Mouse (Mus musculus) layer of hippocampus, postnatal 36 days (tissue): ENCODE measurements at regions not wholly inside any gene's neighbourhood (a gene's known extent, or its start where the extent isn't known, plus 50 kb on each side); places are given as distances from the start of the nearest gene placed in this dataset.

Experiments used
- DNase-seq, 2 experiments: peaks; one replicate each; pipeline ENCODE4 v3.0.0; 2022

DNA sequence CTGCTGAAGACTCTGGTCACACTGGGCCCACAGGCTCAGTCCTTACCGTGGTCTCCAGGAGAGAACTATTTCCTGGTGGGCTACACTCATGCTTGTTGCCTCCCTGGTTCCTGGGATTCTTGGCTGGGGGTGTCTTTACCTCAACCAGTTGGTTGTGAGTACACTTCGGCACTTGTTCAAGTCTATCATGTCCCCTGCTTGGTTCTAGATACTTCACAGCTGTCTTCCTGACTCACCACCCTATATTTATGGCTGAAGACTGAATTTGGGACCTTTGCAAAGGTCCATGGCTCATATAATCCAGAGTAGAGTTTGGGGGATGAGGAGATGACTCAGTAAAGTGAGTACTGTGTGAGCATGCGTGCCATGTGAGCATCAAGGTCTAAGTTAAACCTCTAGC lies 245.0 kb upstream of the Habp2 start:
- no peak for DNase-seq

DNA sequence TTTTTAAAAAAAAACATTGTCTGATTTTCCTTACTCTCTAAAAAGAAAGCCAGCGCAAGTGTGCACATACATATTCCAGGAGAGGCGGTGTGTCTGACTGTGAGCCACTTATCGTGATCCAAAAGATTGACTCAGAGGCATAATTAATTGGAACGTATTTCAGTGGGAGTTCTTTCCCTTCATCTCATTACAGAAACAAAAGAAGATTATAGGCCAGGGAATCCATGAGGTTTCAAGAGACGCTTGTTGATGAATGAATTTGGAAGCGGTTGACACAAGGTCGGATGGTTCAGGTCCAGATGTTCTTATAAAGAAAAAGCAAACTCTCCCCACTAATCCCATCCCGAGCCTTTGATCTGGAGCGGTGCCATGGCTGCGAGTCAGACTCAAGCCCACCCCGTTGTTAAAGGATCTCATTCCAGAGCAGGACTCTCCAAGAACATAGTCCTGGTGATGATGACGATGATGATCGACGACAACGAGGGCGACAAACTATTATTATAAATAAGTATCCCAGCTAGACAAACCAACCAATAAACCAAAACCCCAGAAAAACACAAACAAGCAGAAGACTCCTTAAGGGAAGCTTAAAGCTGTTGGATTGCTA lies 240.1 kb upstream of the Habp2 start:
- no peak for DNase-seq

DNA sequence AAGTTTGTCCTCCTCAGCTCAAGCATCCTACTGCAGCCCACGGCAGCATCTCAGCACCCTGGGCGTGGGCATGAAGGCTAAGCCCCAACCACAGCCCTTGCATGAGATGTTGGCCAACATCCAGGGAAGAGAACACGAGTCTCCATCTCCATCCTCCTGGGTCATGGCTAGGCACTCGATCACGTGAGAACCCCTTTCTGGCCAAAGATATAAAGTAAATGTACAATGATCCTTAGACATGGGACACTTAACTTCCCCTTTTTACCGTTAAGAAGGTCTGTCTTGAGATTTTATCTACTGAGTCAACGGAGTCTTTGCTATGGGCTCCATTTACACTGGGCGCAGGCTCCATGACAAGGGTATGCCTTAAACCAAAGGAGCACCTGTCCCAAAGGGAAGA lies 232.8 kb upstream of the Habp2 start:
- no peak for DNase-seq

DNA sequence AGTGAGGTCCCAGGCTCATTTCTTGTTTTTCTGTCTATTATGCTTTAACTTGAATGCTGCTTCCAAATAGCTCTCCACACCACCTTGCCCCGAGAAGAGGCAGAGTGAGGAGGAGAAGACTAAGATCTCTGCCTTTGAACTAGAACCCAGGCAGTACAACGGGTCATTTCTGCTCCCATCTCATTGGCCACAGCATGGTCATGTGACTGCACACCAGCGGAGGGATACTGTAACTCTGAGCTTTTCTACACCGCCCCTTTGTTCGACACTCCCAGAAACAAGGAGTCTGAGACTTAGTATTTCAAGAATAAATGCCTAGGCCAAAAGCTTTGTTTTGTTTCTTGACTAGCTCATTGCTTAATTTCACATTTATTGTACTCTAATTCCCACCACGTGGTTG lies 230.5 kb upstream of the Habp2 start:
- DNase-seq: no peak

DNA sequence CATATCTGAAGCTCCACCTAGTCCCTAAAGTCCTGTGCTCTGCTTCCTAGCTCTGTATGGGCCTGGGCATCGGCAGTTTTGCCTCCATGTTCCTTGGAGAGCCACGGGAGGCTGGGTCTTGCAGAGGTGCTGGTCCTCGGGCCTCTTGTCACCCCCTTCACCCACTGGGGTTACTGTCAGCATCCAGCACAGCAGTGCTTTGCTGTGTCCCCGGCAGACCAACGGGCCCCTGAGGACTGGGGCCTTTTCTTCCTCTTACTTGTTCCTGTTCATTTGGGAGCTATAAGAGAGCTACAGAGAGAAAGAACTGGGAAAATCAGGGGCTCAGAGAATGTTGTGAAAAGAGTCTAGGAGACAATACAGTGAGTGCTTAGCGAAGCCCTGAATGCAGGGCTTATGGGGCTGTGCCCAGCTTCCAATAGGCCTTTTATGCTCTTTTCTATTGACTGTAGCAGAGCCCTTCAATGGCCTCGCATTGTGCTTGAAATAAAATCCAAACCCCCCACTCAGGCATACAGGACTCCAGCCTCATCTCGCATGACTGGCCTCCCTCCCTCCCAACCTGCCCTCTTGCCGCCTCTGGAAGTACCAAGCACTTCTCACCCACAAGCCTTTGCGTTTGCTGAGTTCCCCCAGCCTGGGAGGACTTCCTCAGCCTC lies 224.9 kb upstream of the Habp2 start:
- DNase-seq: no peak

DNA sequence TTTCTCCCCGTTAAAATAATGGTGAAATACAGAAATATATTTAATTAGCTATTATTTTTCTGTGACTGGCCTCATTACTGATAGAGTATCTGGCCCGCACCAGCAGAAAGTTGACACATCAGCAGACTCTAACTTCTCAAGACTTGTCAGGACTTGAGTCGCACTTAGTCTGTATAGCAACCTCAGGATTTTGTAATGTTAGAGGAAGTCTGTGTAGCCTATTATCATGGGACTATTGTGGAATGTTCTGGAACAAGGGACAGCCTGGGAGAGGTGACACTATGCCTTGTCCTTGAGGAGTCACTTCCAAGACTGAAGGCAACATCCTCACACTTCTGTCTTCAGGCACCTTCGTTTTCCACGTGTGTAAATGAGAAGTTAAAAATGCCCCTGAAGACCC lies 223.8 kb upstream of the Habp2 start:
- DNase-seq: no peak

DNA sequence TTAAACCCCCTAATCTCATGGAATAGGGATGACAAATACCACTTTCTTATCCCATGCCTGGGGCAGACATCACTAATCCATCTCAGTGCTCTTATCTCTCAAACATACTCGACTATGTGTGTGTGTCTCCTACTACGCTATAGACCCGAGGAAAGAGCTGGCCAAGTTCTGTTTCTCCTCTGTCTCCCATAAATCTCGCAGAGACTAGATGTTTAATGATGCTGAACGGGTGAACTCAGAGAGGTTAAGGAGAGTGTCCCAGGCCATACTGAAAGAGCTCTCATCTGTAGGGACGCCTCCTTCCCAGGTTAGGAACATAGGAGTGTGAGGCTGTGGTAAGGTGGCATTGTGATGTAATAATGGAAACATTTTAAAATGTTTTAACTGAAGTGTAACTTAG lies 221.2 kb upstream of the Habp2 start:
- no peak for DNase-seq

DNA sequence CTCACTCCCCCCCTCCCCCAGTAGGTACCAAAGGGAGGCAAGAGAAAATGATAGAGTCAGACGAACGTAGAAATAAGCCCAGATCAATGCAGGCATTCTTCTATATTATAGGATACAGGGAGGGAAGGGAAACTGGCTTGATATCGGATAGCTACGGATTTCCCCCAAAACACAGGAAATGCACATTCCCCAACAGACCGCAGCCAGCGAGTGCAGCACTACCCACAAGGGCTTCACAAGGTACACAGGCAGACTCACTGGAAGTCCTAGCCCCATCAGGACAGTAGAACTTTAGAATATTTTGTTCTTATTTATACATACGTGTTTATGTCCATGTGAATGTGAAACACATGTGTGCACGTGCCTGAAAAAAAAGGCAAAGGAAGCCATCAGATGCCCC lies 218.8 kb upstream of the Habp2 start:
- no peak for DNase-seq

DNA sequence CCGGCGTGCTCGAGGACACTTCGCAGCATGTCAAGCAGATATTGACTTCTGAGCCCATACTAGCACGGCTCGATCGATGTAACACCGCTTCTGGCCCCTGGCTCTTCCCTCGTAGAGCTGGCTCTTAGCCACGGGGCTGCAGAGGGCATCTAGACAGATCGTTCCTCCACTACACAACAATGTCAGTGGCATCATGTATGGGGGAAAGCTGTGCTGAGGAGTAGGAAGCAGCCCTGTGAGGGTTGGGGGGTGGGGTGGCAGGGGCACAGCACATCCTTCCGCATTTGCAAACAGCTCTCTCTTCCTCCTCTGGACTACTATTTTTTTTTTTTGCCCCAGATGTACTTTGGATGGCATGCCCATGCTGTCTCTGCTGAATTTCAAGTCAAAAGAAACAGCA lies 218.1 kb upstream of the Habp2 start:
- DNase-seq: no peak

DNA sequence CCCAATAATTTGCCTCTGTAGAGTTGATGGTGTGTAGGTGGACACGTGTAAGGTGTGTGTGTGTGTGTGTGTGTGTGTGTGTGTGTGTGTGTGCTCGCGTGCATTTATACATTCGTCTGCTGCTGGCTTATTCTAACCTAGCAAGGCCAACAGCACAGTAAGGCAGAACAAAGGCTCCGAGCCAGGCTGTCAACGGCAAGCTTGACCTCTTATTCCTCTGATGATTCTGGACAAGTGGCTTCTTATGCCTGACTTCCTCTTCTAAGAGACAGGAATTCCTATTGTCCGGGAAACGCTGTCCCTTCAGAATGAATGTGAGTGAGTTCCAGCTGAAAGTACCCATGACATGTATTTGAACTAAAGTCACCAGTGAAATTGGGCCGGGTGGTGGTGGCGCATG lies 217.7 kb upstream of the Habp2 start:
- no peak for DNase-seq

DNA sequence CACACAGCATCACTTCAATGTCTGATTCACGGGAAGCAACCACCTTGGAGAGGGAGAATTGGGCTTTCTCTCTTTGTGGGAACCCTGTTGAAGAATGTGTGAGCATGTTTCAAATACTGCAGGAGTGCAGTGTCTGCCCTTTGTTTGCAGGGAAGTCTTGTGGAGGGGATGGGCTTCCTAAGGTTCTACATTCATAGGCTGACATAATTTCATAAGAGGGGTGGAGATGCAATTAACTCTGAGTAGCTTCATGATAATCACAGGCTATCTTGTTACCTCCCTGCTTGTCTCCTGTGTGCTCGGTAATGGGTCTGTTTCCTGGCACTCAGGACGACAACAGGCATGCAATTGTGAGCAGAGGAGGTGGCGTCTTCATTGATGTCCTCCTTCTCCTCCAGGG lies 215.6 kb upstream of the Habp2 start:
- no peak for DNase-seq

DNA sequence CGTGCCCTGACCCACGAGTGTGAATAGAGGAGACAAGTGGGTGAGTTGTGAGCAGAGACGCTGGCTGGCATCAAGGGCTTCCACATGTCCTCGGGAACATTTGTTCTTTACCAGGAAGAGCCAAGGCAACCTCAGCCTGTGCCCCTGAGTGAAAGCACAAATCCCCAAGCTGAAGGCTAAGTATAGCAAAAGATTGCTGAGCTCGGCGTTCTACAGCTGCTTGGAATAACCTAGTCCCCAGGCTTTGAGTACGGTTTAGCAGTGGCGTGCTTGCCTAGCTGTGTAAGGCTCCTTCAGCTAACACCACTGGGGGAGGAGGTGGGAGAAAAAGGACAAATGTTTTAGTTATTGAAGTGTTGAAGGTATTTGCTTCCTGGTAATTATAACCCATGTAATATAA lies 210.8 kb upstream of the Habp2 start:
- no peak for DNase-seq

DNA sequence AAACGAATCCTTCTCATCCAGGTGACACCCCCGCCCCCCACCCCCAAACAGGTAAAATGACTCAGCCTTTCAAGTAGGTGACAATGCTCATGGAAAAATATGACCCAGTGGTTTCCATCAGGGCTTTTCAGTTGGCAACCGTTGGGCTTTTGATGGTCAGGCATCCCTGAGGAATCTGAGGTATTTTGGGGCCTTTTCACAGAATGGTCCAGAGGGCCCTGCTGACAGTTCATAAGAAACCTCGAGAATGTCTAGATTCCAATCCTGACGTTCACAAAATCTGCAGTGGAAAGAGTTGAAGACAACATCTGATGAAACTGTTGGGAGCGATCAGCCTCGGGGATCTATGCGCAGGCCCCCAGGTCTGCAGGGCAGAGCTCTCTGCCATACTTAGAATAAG lies 209.4 kb upstream of the Habp2 start:
- DNase-seq: no peak

DNA sequence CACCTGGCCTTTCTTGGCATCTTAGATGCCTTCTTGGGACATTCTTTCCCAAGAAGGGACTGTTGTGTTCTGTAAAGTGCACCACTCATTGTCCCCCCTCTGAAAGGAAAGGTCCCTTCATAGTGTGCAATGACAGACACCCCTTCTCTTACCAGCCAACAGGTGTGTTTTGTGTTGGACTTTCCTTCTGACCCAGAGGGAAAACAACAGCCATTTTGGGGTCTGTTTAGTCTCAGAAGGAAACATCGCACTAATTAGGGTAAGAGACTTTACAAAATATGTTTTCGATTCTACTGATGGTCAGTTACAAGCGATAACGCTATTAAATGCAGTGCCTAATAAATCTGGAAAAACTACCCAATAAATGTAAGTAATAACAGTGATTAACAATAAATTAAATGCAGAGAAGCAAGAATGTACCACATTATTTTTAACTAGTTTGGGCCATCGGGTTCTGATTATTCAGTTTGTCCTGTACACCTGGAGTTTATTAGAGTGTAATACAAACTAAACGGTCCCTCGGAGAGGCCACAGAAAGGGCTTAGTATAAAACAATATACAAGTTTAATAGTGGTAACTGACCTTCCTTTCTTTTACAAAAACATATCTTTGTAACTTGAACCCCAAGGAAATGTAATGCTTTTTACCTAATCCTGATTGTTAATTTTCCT lies 200.4 kb upstream of the Habp2 start:
- DNase-seq: no peak

DNA sequence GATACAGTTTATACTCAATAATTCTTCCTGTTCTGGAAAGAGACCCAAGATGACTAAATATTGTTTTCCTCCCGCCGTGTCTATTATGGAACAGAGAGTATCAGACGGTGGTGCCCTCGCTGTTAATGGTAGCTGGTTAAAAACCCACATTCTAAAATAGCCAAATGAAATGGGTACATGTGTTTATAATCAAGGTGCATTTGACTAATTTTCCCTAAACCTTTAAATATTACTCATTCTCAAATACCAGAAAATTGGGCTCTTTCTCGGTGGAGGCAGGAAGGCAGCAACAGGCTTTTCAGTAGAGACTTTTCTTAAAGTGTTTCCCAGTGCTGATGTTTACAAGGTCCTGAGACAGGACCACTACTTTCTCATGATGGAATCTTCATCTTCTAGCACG lies 199.8 kb upstream of the Habp2 start:
- no peak for DNase-seq

DNA sequence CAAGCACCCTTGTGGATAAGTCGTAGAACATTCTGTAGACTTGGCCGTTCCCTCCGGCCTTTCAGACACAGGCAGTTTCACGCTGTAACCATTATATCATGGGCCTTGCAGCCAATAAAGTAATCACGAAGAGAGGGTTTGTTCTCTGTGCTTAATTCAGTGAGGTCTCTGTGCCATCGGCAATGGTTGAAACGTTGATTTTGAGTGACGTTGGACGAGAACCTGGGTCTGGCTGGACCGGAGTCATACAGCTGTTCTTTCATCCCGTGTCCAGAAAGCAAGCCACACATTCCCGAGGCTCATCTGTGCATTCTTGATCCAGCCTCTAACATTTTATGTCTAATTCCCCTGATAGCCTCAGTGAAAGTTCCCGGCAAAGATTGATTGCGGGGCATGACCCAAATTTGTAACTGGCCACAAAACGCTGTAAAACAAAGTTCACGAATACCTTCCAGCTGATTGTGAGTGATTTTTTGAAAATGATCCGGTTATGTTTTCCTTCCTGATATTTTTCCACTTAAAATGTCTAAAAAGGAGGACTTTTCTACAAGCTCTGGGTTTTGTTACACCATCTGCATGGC lies 197.1 kb upstream of the Habp2 start:
- DNase-seq: no peak

DNA sequence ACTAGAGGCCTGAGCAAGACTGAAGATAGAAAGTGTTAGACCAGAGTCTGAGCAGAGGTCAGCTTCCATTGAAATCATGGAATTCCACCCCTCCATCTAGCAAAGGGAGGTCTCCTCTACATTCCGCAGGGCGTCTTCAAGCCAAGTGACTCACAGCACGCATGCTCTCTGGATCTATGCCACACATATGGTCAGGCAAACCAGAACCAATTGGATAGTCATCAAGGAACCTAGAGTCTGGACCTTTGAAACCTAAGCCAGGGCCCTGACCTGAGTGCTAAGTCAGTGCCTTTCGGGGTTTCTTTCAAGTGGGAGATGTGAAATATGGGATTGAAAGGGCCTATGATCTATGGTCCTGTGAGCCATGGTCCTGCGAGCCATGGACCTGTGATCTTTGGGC lies 195.4 kb upstream of the Habp2 start:
- no peak for DNase-seq

DNA sequence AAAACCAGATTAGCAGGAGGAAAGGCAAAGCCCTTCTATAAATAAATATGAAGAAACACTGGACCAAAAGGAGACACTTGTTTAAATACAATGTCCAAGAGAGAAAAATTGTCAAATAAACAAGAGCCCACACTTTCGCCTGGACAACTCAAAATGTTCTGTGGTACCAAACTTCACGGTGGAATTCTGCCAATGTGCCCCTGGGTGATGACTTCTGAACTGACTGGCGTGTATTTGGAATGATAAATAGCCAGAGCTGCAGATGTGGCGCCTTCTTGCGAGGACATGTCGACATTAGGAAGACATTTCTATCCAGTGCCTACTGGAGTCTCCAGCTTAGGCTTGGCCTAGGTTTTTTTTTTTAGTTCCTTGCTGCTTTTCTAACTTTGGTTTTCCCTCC lies 191.1 kb upstream of the Habp2 start:
- DNase-seq: no peak

DNA sequence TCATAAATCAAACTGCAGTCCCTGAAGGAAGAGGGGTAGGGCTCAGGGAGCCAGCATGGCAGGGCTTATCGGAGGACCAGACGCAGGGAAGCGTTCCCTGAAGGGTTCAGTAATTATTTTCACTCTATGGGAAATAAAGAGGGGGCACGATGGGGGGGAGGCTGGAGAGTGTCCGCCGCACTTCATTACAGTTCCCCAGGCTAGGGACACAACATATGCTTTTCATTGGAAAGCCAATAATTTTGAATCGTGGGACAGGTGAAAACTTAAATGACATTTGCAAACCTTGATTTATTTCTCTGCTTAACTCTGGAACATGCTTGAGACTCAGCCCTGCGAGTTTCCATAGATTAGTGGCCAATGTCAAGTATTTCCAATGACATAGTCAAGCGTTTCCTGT lies 187.2 kb upstream of the Habp2 start:
- no peak for DNase-seq

DNA sequence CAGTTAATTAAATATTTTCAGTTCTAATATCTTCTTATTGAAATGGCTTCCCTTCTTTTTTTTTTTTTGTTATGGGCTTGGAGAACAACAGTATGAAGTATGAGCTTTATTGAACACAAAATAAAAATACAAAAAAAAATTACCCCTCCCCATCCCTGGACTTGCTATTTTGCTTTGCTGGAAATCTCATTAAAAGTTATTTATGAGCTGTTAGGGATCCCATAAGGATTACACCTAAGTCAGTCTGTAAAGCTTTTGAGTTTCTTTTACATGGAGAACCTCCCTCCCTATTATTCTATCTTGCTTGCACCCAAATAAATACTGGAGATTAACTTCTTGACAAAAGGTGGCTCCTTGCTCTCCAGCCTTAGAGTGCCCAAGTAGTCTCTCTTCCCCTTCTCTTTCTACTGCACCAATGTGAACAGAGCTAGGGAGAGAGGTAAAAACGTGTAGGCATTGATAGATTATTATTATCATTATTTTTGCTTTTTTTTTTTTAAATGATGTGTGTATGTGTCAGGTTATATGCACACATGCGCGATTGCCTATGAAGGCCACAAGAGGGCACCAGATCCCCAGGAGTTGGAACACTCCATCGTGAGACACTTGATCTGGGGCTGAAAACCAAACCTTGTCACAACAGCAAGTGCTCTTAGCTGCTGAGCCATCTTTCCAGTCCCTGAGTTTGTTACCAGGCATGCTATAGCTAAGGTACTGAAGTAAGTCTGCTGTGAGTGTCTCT lies 186.6 kb upstream of the Habp2 start:
- no peak for DNase-seq

DNA sequence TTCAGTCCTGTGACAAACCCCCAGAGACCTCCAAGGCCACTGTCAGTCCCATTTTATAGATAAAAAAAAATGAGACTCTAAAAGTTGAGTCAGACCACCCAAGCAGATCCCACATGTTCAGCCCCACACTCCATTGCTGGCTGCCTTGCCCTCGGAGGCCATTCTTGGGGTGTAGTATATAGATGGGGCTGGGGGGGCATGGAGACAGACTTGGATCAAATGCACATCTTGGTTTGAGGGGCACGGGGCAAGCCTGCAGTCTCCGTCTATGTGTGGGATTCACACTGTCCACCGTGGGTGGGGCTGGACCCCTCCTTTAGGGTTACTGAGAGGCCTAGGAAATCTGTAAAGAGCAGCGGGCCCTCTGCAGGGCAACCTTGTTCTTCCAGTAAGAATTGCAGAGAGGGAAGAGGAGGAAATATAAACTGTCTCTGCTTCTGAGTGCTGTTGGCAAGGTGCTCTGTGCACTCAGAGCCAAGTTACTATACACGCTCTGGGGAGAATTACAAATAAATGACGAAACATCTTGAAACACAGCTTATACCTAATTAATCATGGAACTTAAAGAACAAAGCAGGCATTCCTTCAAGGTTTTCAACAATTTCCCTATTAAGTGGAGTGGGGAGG lies 184.4 kb upstream of the Habp2 start:
- DNase-seq: no peak

DNA sequence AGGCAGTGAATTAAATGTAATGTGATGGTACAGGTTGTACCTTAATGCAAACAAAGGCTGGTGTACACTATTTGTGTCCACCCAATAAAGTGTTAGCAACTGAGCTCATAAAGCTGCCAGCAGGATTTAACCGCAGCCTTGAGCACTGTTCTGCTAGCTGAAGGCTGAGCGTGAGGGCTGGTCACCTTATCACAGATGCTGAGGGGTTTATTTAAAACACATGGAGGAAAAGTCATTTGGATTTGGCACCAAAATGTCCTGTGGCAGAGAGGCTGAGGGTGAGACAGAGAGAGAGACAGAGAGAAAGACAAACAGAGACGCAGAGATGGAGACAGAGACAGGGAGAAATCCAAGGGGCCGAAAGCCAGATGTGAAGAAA lies 181.9 kb upstream of the Habp2 start:
- DNase-seq: no peak
